21 mouse cellular contexts compared by ENCODE assay signal in genomic region chr12:105084171-105084570, GRCm38 (mm10). TPM values are rescaled to one million over a fixed set of nuclear protein-coding genes. Genes with fewer than 3 reads are reported as not detected.
A peak's percentile ranks its signal among the peaks of the same experiment; 100 is the strongest.
DNase-seq lines count a peak whose midpoint lies in the region; ATAC-seq and TF ChIP-seq lines count a peak whose summit lies in the region.
"Had no signal": no experiment of that assay in that cellular context is flagged by ENCODE, and none has a peak within 500 bp of the region (broad histone marks: within the 10 kb centered on the region; RNA-seq: fewer than 3 reads in every experiment).

No protein-coding gene starts in this region.

- H3K9me3 ChIP-seq in stomach, postnatal 0 days (ENCODE audit: control insufficient read depth, low read length), result no peaks in the 10 kb centered on the region
- H3K9me3 ChIP-seq: embryonic facial prominence, embryonic 10.5 days; forebrain, embryonic 15.5 days; hindbrain, embryonic 12.5 days; kidney, embryonic 15.5 days; limb, embryonic 12.5 days; liver, embryonic 12.5 days; neural tube, embryonic 15.5 days had no signal

- H3K27ac ChIP-seq in cerebellum, adult 2 months (ENCODE audit: insufficient read depth, low read length), result no peak overlapping the region
- no peak overlapping the region for H3K27ac ChIP-seq in stomach, postnatal 0 days (replicated peaks)
- H3K27ac ChIP-seq: embryonic facial prominence, embryonic 10.5 days; forebrain, embryonic 15.5 days; hindbrain, embryonic 12.5 days; kidney, embryonic 15.5 days; limb, embryonic 12.5 days; liver, embryonic 12.5 days; neural tube, embryonic 15.5 days had no signal

- no peak for TF ChIP-seq CTCF in cerebellum, adult 2 months (IDR thresholded peaks at IDR 0.05; ENCODE audit: borderline replicate concordance, insufficient read depth, low read depth, low read length)
- TF ChIP-seq CTCF in stomach, postnatal 0 days (IDR thresholded peaks at IDR 0.05; ENCODE audit: low read depth), result no peak

- no peak overlapping the region for H3K4me2 ChIP-seq in stomach, postnatal 0 days (replicated peaks; ENCODE audit: low read depth)
- H3K4me2 ChIP-seq: forebrain, embryonic 15.5 days; hindbrain, embryonic 12.5 days; kidney, embryonic 15.5 days; limb, embryonic 12.5 days; liver, embryonic 12.5 days; midbrain, embryonic 11.5 days; neural tube, embryonic 15.5 days had no signal

- TF ChIP-seq POLR2A in cerebellum, adult 2 months (IDR thresholded peaks at IDR 0.05; ENCODE audit: borderline replicate concordance, insufficient read depth, low read length), result no peak

- H3K9ac ChIP-seq in stomach, postnatal 0 days (ENCODE audit: low read length), result no peak overlapping the region
- H3K9ac ChIP-seq: forebrain, embryonic 15.5 days; hindbrain, embryonic 12.5 days; kidney, embryonic 15.5 days; limb, embryonic 12.5 days; liver, embryonic 12.5 days; neural tube, embryonic 15.5 days had no signal

- H3K36me3 ChIP-seq in stomach, postnatal 0 days (ENCODE audit: control insufficient read depth, insufficient read depth, low read length), result no peaks in the 10 kb centered on the region
- H3K36me3 ChIP-seq: embryonic facial prominence, embryonic 10.5 days; forebrain, embryonic 15.5 days; hindbrain, embryonic 12.5 days; kidney, embryonic 15.5 days; limb, embryonic 12.5 days; liver, embryonic 12.5 days; neural tube, embryonic 15.5 days had no signal

- no peak for ATAC-seq in stomach, postnatal 0 days (ENCODE audit: low FRiP score, low TSS enrichment)
- ATAC-seq: forebrain, embryonic 15.5 days; intestine, postnatal 0 days; liver, embryonic 12.5 days had no signal

- 22% methylated on average over 5 of the region's 5 CpGs for WGBS in cerebellum, adult 2 months
- WGBS in stomach, postnatal 0 days, result 50% methylated on average over 5 of the region's 5 CpGs

- H3K4me1 ChIP-seq in cerebellum, adult 2 months (ENCODE audit: control insufficient read depth, insufficient read depth, low read length), result peaks cover 2% of the 10 kb centered on the region
- H3K4me1 ChIP-seq in stomach, postnatal 0 days (replicated peaks; ENCODE audit: control insufficient read depth, insufficient read depth), result no peaks in the 10 kb centered on the region
- H3K4me1 ChIP-seq: forebrain, embryonic 15.5 days; hindbrain, embryonic 12.5 days; kidney, embryonic 15.5 days; limb, embryonic 12.5 days; liver, embryonic 12.5 days had no signal

- intact Hi-C loops in gastrocnemius, postnatal 14 days (cut with DNase I; ENCODE audit: low total_unique reads), result no loop called here

- no peak for TF ChIP-seq EP300 in stomach, postnatal 0 days (optimal IDR thresholded peaks at IDR 0.05)

- DNase-seq in gastrocnemius, adult 18-20 months (ENCODE audit: low spot score), result peak; percentile 70
- DNase-seq in gastrocnemius, postnatal 14 days, result no peak
- peak; percentile 25 to 39 for DNase-seq in cerebellum, adult 18-20 months
- DNase-seq in cerebellum, adult 2 months, result peak; percentile 36 to 71
- DNase-seq in cerebellum, postnatal 25 days, result peak; percentile 66
- DNase-seq in stomach, postnatal 0 days (ENCODE audit: low spot score), result no peak
- DNase-seq in spleen, postnatal 4 days (ENCODE audit: low spot score in 2 of 2), result no peak
- DNase-seq: heart, adult 18-20 months; kidney, postnatal 36 days; layer of hippocampus, postnatal 36 days; lung, adult 2 months; lung, postnatal 14 days had no signal

- no peaks in the 10 kb centered on the region for H3K27me3 ChIP-seq in cerebellum, adult 2 months (ENCODE audit: control insufficient read depth, insufficient read depth, low read length)
- H3K27me3 ChIP-seq in stomach, postnatal 0 days (ENCODE audit: control insufficient read depth, insufficient read depth, low read length), result no peaks in the 10 kb centered on the region
- H3K27me3 ChIP-seq: forebrain, embryonic 15.5 days; hindbrain, embryonic 12.5 days; kidney, embryonic 15.5 days; limb, embryonic 12.5 days; liver, embryonic 12.5 days; neural tube, embryonic 15.5 days had no signal

- no peak overlapping the region for H3K4me3 ChIP-seq in cerebellum, adult 2 months (replicated peaks; ENCODE audit: insufficient read depth, low read depth, low read length)
- H3K4me3 ChIP-seq in stomach, postnatal 0 days (ENCODE audit: low read depth, low read length), result no peak overlapping the region
- H3K4me3 ChIP-seq: embryonic facial prominence, embryonic 10.5 days; forebrain, embryonic 15.5 days; hindbrain, embryonic 12.5 days; kidney, embryonic 15.5 days; limb, embryonic 12.5 days; liver, embryonic 12.5 days; neural tube, embryonic 15.5 days had no signal

RNA-seq across cellular contexts. Expression of gene Glrx5, which starts 51.7 kb away (rescaled TPM):
- 10 to 100 TPM; 54.6 to 57.3 TPM for total RNA-seq in gastrocnemius, adult 18-20 months (2021)
- total RNA-seq in gastrocnemius, postnatal 14 days (2021), result 10 to 100 TPM; 66.0 to 67.1 TPM
- 85.9 and 101 TPM in 2 replicates for polyA plus RNA-seq in cerebellum, adult 2 months (2012; rRNA removed)
- polyA plus RNA-seq in stomach, postnatal 0 days (2015; fragmentation: Nextera tagmentation; extraction: Ambion mirVana), result 125 and 134 TPM in 2 replicates

Comparison
In these comparisons a context has a peak if more than half of its experiments do, and no peak if none do; other contexts are left out.
1. DNase-seq: peak in gastrocnemius, adult 18-20 months (single experiment), cerebellum, adult 18-20 months (2 of 2), cerebellum, adult 2 months (2 of 2) and cerebellum, postnatal 25 days (2 of 2); none in gastrocnemius, postnatal 14 days (single experiment), stomach, postnatal 0 days (single experiment) and spleen, postnatal 4 days (0 of 2).